Mouse (Mus musculus) myocyte (in vitro differentiated cells): Measurements from ENCODE around the gene Ssc5d.

Experiments
- CEBPB ChIP-seq: IDR thresholded peaks from 2 replicates; pipeline ENCODE4 v1.6.1; 2011; ENCODE audit warnings: mild to moderate bottlenecking, moderate library complexity; ENCODE audit not compliant: poor library complexity, insufficient read depth, severe bottlenecking
- E2F4 ChIP-seq: IDR thresholded peaks from one replicate; pipeline ENCODE4 v1.6.1; 2011; ENCODE audit warnings: mild to moderate bottlenecking, control low read depth, moderate library complexity; ENCODE audit not compliant: insufficient read depth
- POLR2A ChIP-seq: IDR thresholded peaks from one replicate; pipeline ENCODE4 v1.6.1; 2011; ENCODE audit warnings: low read depth, mild to moderate bottlenecking, control low read depth, moderate library complexity; ENCODE audit not compliant: insufficient read length
- POLR2AphosphoS2 ChIP-seq: IDR thresholded peaks from one replicate; pipeline ENCODE4 v1.6.1; 2011; ENCODE audit warnings: low read depth, control low read depth; ENCODE audit not compliant: insufficient read length
- TCF12 ChIP-seq: IDR thresholded peaks from one replicate; pipeline ENCODE4 v1.6.1; 2011; ENCODE audit warnings: mild to moderate bottlenecking, control low read depth; ENCODE audit not compliant: poor library complexity, insufficient read depth, severe bottlenecking

GRCm38 (mm10) chr7:4957361-4957760 is 31.8 kb downstream of the Ssc5d start:
- TF ChIP-seq POLR2A (no peak), E2F4 (no peak), TCF12 (no peak), CEBPB (no peak), POLR2AphosphoS2 (no peak)
